Mouse (Mus musculus) macrophage (primary cell): Measurements from ENCODE around the gene Mesd. TPM values are rescaled to one million over a fixed set of nuclear protein-coding genes. Genes with fewer than 3 reads are reported as not detected.

Source experiments
- H3K27ac ChIP-seq: fragments of 350-480 bp; formaldehyde crosslinking; 2 replicates; pipeline ENCODE4 v1.9.0; 2021
- H3K36me3 ChIP-seq: fragments of 350-480 bp; formaldehyde crosslinking; 2 replicates; pipeline ENCODE4 v1.9.0; 2021; ENCODE audit errors: inconsistent target
- H3K4me3 ChIP-seq: fragments of 350-480 bp; formaldehyde crosslinking; 2 replicates; pipeline ENCODE4 v1.9.0; 2021; ENCODE audit errors: inconsistent target
- H3K79me2 ChIP-seq: fragments of 350-480 bp; formaldehyde crosslinking; 2 replicates; pipeline ENCODE4 v1.9.0; 2021; ENCODE audit errors: inconsistent target
- WGBS: methylation state at CpG from one replicate; pipeline ENCODE4 v1.1.7; 2026; ENCODE audit warnings: inconsistent platforms; ENCODE audit not compliant: missing documents; 5-methylcytosine and 5-hydroxymethylcytosine counted together
- polyA plus RNA-seq: library from polyadenylated mRNA; stranded (reverse); fragments of 250-400 nt; gene quantifications from 3 replicates; pipeline ENCODE4 v1.2.4, GENCODE M21; 2018; ENCODE audit warnings: inconsistent platforms

Gene Mesd
- polyA plus RNA-seq, 1 experiment from 2014 or later = 87.4 TPM

- H3K36me3 ChIP-seq = no peaks in the 10 kb centered on the region
- no peaks in the 10 kb centered on the region for H3K79me2 ChIP-seq
- H3K4me3 ChIP-seq = no peak overlapping the region
- peak overlapping the region; percentile 42 for H3K27ac ChIP-seq
- 69% methylated on average over 3 of the region's 4 CpGs for WGBS
These were observed 24.7 kb upstream of the Mesd start for GRCm38 (mm10) chr7:83859378-83860083.

GRCm38 (mm10) chr7:83863554-83863953 lies 20.7 kb upstream of the Mesd start:
- H3K27ac ChIP-seq = no peak overlapping the region
- no peak overlapping the region for H3K4me3 ChIP-seq
- 44% methylated on average over 2 of the region's 2 CpGs for WGBS
- H3K36me3 ChIP-seq = no peaks in the 10 kb centered on the region
- H3K79me2 ChIP-seq = no peaks in the 10 kb centered on the region

GRCm38 (mm10) chr7:83868200-83868599 lies 16.1 kb upstream of the Mesd start:
- WGBS = 92% methylated on average over 3 of the region's 3 CpGs
- no peaks in the 10 kb centered on the region for H3K79me2 ChIP-seq
- H3K4me3 ChIP-seq = no peak overlapping the region
- no peaks in the 10 kb centered on the region for H3K36me3 ChIP-seq
- H3K27ac ChIP-seq = no peak overlapping the region

- WGBS = 79% methylated on average over 5 of the region's 5 CpGs
- Histone ChIP-seq H3K79me2 (no peaks in the 10 kb centered on the region), H3K4me3 (no peak overlapping the region), H3K27ac (no peak overlapping the region), H3K36me3 (no peaks in the 10 kb centered on the region)
These were observed 14.3 kb upstream of the Mesd start for GRCm38 (mm10) chr7:83869839-83870543.

GRCm38 (mm10) chr7:83877088-83877487 lies 7.2 kb upstream of the Mesd start:
- Histone ChIP-seq H3K4me3 (no peak overlapping the region), H3K79me2 (peaks cover 48% of the 10 kb centered on the region), H3K27ac (no peak overlapping the region), H3K36me3 (peaks cover 7% of the 10 kb centered on the region; the same call in 1 of the 2 replicates)
- 92% methylated on average over 3 of the region's 3 CpGs for WGBS

- H3K4me3 ChIP-seq = no peak overlapping the region
- 39% methylated on average over 5 of the region's 5 CpGs for WGBS
- H3K27ac ChIP-seq = peak overlapping the region; percentile 42
- H3K79me2 ChIP-seq = peaks cover 57% of the 10 kb centered on the region
- peaks cover 7% of the 10 kb centered on the region; the same call in 1 of the 2 replicates for H3K36me3 ChIP-seq
These were observed 5.4 kb upstream of the Mesd start for GRCm38 (mm10) chr7:83878676-83879448.

GRCm38 (mm10) chr7:83882150-83882632 lies 2.1 kb upstream of the Mesd start:
- Histone ChIP-seq H3K36me3 (peaks cover 7% of the 10 kb centered on the region; the same call in 1 of the 2 replicates), H3K79me2 (peaks cover 63% of the 10 kb centered on the region), H3K27ac (no peak overlapping the region), H3K4me3 (peak overlapping the region; percentile 21)
- 96% methylated on average over 28 of the region's 35 CpGs for WGBS

- Histone ChIP-seq H3K4me3 (peak overlapping the region; percentile 21), H3K36me3 (peaks cover 7% of the 10 kb centered on the region; the same call in 1 of the 2 replicates), H3K79me2 (peaks cover 58% of the 10 kb centered on the region), H3K27ac (no peak overlapping the region)
- WGBS = 50% methylated on average over 45 of the region's 56 CpGs
These were observed 1.5 kb upstream of the Mesd start for GRCm38 (mm10) chr7:83882633-83883275.

- no peak overlapping the region for H3K27ac ChIP-seq
- WGBS = under 1% methylated on average over 73 of the region's 91 CpGs
- H3K4me3 ChIP-seq = no peak overlapping the region; the same call in 1 of the 2 replicates
These were observed 818 bp upstream of the Mesd start for GRCm38 (mm10) chr7:83883276-83884020.

GRCm38 (mm10) chr7:83884921-83885532 lies 761 bp downstream of the Mesd start:
- Histone ChIP-seq H3K27ac (peak overlapping the region; percentile 72), H3K79me2 (peaks cover 35% of the 10 kb centered on the region), H3K36me3 (peaks cover 7% of the 10 kb centered on the region; the same call in 1 of the 2 replicates), H3K4me3 (peak overlapping the region; percentile 63)
- WGBS = 73% methylated on average over 6 of the region's 6 CpGs

More at GRCm38 (mm10) chr7:83883276-83884020, 818 bp upstream of the Mesd start:
- peaks cover 51% of the 10 kb centered on the region for H3K79me2 ChIP-seq
- H3K36me3 ChIP-seq = peaks cover 7% of the 10 kb centered on the region; the same call in 1 of the 2 replicates

- Histone ChIP-seq H3K36me3 (peaks cover 7% of the 10 kb centered on the region; the same call in 1 of the 2 replicates), H3K27ac (no peak overlapping the region), H3K4me3 (no peak overlapping the region), H3K79me2 (peaks cover 27% of the 10 kb centered on the region)
- 93% methylated on average over 4 of the region's 4 CpGs for WGBS
These were observed 1.6 kb downstream of the Mesd start for GRCm38 (mm10) chr7:83885835-83886234.

- no peak overlapping the region for H3K27ac ChIP-seq
- H3K4me3 ChIP-seq = no peak overlapping the region
- peaks cover 3% of the 10 kb centered on the region; the same call in 1 of the 2 replicates for H3K36me3 ChIP-seq
- peaks cover 20% of the 10 kb centered on the region for H3K79me2 ChIP-seq
- WGBS = 97% methylated on average over 6 of the region's 6 CpGs
These were observed 2.3 kb downstream of the Mesd start for GRCm38 (mm10) chr7:83886366-83887129.
